Mouse (Mus musculus): ENCODE data around the gene Cdk15. TPM values are rescaled to one million over a fixed set of nuclear protein-coding genes. Genes with fewer than 3 reads are reported as not detected.
A peak's percentile ranks its signal among the peaks of the same experiment; 100 is the strongest.

Gene Cdk15
- polyA plus RNA-seq, 1 experiment from 2014 or later: 0.08 TPM

DNA sequence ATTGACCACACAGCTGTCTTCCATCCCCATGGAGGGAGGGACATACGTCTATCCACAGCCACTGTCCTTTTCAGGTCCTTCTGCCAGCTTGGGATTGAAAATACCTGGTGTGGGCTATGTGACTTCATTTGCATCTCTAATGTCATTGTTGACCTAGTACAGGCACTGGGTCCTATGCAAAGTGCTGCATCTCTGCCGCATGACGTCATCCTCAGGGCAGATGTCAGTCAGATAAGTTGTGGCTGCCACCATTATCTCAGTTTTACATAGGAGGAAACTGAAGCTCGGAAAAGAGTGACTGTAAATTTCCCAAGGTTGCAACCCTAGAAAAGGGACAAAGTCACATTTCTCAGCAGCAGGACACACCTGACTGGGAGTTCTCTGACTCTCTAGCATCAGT is 137.4 kb downstream of the Cdk15 start:
- Histone ChIP-seq H3K4me3 (no peak overlapping the region), H3K27me3 (ENCODE audit: low read depth, poor library complexity, severe bottlenecking) (no peaks in the 10 kb centered on the region), H3K36me3 (no peaks in the 10 kb centered on the region), H3K27ac (peak overlapping the region; percentile 86), H3K9me3 (replicated peaks) (no peaks in the 10 kb centered on the region), H3K4me1 (peaks cover 35% of the 10 kb centered on the region)
- no peak for DNase-seq (ENCODE audit: low spot score)
- WGBS: 80% methylated on average over 4 of the region's 4 CpGs

DNA sequence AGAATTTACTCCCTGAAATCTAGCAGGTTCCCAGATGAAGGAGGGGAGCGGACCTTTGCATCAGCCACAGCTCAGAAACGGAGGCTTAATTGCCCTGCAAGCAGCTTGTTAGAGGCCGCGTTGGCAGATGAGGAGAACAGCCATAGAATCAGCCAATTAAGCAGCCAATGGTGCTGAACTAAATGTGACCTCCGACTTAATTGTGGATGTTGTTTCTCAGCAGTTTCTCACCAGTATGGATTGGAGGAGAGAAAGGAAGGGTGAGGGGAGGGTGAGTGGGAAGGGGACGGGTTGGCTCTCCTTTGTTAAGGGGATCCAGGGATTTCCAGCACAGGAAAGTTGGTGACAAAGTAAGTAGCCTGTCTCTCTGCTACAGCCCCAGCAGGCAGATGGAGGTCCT is 137.9 kb downstream of the Cdk15 start:
- no peaks in the 10 kb centered on the region for H3K27me3 ChIP-seq (ENCODE audit: low read depth, poor library complexity, severe bottlenecking)
- H3K36me3 ChIP-seq: no peaks in the 10 kb centered on the region
- WGBS: 7% methylated on average over 6 of the region's 6 CpGs
- peaks cover 38% of the 10 kb centered on the region for H3K4me1 ChIP-seq
- no peaks in the 10 kb centered on the region for H3K9me3 ChIP-seq (replicated peaks)
- H3K27ac ChIP-seq: peak overlapping the region; percentile 86
- H3K4me3 ChIP-seq: no peak overlapping the region
- peak; percentile 66 for DNase-seq (ENCODE audit: low spot score)

DNA sequence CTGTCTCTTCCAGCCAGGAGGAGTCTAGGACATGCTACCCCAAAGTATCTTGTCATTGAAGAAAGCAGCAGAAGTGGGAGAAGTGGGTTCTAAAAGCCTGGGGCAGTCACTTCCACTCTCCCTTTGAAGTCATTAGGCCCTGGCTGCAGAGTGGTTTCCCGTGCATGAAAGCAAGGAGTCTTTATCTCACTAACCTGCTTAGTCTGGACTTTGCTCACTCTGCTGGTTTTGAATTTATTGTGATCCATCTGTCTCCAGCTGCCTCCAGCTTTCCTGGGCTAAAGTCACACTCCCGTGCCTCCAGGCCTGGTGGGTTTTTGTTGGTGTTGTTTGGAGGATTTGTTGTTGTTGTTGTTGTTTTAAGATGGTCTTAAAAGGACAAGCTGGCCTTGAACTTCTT is 139.3 kb downstream of the Cdk15 start:
- 36% methylated on average over 2 of the region's 2 CpGs for WGBS
- peaks cover 43% of the 10 kb centered on the region for H3K4me1 ChIP-seq
- H3K27ac ChIP-seq: 0 out of 2 replicates have a peak overlapping the region, but pooled peaks have one; percentile 86

DNA sequence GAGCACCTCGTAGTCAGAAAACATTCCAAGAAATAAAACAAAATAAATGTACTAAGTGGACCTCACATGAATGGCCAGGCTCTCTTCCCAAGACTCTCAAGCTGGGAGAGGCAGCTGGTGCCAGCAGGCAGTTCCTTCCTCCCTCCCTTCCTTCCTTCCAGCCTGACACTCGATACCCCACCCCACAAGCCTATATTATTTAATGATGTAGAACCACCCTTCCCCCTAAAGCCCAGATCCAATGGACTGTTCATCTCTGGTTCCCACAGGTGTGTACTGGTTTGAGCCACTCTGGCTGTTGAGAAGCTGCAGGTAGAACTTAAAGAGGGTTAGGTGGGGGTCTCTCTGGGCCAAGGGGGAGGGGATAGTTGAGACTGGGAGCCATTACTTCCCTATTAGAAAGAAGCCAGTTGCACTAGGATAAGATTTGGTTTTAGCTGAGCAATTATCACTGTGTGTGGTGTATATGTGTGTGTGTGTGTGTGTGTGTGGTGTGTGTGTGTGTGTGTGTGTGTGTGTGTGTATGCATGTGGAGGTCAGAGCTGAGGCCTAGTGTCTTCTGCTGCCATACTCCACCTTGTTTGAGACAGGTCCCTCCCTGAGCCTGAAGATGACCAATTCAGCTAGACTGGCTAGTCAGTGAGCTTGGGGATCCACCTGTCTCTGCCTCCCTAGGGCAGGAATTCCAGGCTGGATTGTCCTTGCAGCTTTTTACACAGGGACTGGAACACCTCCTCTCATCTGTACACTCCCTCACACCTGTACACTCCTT is 143.0 kb downstream of the Cdk15 start:
- WGBS: 53% methylated on average over 2 of the region's 2 CpGs
- Histone ChIP-seq H3K4me1 (peaks cover 35% of the 10 kb centered on the region), H3K9me3 (replicated peaks) (no peaks in the 10 kb centered on the region), H3K36me3 (no peaks in the 10 kb centered on the region), H3K27ac (no peak overlapping the region), H3K27me3 (ENCODE audit: low read depth, poor library complexity, severe bottlenecking) (no peaks in the 10 kb centered on the region), H3K4me3 (no peak overlapping the region)
- DNase-seq (ENCODE audit: low spot score): no peak

More for the DNA sequence above, 139.3 kb downstream of the Cdk15 start:
- Histone ChIP-seq H3K9me3 (replicated peaks) (no peaks in the 10 kb centered on the region), H3K4me3 (no peak overlapping the region), H3K27me3 (ENCODE audit: low read depth, poor library complexity, severe bottlenecking) (no peaks in the 10 kb centered on the region), H3K36me3 (no peaks in the 10 kb centered on the region)
- DNase-seq (ENCODE audit: low spot score): no peak

DNA sequence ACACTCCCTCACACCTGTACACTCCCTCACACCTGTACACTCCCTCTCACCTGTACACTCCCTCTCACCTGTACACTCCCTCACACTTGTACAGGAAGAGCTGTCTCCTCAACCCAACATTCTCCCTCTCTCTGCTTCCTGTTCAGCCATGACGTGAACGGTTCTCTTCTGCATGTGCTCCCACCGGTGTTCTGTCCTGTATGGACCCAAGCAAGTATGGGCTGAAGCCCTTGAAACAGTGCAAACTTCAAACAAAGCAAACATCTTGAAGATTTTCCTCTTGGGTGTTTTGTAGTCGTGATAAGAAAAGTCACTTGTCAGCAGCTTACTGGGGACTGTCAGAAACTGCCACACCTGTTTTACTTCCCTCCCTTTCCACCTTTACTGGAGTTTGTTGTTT is 144.5 kb downstream of the Cdk15 start:
- Histone ChIP-seq H3K36me3 (no peaks in the 10 kb centered on the region), H3K27me3 (ENCODE audit: low read depth, poor library complexity, severe bottlenecking) (no peaks in the 10 kb centered on the region), H3K4me3 (no peak overlapping the region), H3K4me1 (peaks cover 27% of the 10 kb centered on the region), H3K9me3 (replicated peaks) (no peaks in the 10 kb centered on the region), H3K27ac (no peak overlapping the region)
- DNase-seq (ENCODE audit: low spot score): no peak
- WGBS: 86% methylated on average over 4 of the region's 4 CpGs

Other genes with a start within 250 kb of the Cdk15 start
- gene C2cd6, start 162.0 kb upstream of the Cdk15 start, polyA plus RNA-seq (2016; fragmentation: Nextera tagmentation; extraction: Ambion mirVana): not detected in 2 replicates
- gene Tmem237, start 136.5 kb upstream of the Cdk15 start, polyA plus RNA-seq (2016; fragmentation: Nextera tagmentation; extraction: Ambion mirVana): 34.0 and 36.5 TPM in 2 replicates
- gene Mpp4, start 93.5 kb upstream of the Cdk15 start, polyA plus RNA-seq (2016; fragmentation: Nextera tagmentation; extraction: Ambion mirVana): 0.20 and 0.35 TPM in 2 replicates
- gene Als2, start 19.7 kb upstream of the Cdk15 start, polyA plus RNA-seq (2016; fragmentation: Nextera tagmentation; extraction: Ambion mirVana): 11.0 and 13.2 TPM in 2 replicates
- 13.2 and 13.5 TPM in 2 replicates for gene Fzd7, start 225.5 kb downstream of the Cdk15 start, polyA plus RNA-seq (2016; fragmentation: Nextera tagmentation; extraction: Ambion mirVana)